Mouse (Mus musculus): ENCODE measurements at regions not wholly inside any gene's neighbourhood (a gene's known extent, or its start where the extent isn't known, plus 50 kb on each side); places are given as distances from the start of the nearest gene placed in this dataset.
"Not testable (repeated sequence)": the region's sequence is repeated elsewhere in the genome, so short reads cannot be mapped to it uniquely, and the experiment has no call there.

DNA sequence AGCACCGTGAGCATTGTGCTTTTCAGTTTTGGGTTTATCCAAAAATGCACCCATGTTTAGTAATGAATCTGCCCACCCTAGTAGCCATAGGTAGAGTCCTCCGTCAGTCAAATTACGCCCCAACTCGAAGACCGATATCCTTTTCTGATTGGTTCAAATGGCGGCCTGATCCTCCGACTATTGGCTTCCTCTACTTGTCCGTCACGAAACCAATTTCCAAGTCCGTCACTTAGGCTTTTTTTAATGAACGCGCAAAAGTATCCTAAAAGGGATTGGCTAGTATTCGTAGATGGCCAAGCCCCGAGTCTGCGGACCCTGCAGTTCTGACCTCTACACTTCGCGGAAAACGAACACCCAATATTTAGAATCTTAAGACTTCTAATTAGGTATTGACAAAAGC lies 417.5 kb upstream of the Pdcd1 start:
- H3K4me1 ChIP-seq (ENCODE audit: insufficient read depth, low read length); H3K27ac ChIP-seq (ENCODE audit: low read length); H3K9ac ChIP-seq (replicated peaks; ENCODE audit: low read length); H3K4me3 ChIP-seq (ENCODE audit: low read length); H3K27me3 ChIP-seq (ENCODE audit: insufficient read depth, low read length); H3K9me3 ChIP-seq (ENCODE audit: low read length); H3K36me3 ChIP-seq (ENCODE audit: insufficient read depth, low read length); H3K4me2 ChIP-seq (replicated peaks; ENCODE audit: low read depth, low read length): not testable (repeated sequence)
- peak; percentile 96 for ATAC-seq (ENCODE audit: low FRiP score, low TSS enrichment)
- 97% methylated on average over 18 of the region's 18 CpGs for WGBS

DNA sequence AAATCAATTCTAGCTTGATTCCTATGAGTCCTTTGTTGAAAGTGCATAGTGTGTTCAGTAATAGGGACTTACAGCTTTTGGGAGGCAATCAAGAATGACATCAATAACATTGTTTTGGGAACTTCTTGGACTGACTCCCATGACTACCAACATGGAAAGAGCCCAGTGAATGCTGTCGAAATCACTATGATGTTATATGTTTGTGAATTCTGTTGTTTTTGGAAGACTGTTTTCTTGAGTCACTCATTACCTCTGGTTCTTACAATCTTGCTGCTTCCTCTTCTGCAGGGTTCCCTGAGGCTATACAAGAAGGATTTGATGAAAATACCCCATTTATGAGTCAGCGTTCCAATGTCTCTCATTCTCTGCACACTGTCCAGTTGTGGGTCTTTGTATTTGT lies 371.4 kb upstream of the Pdcd1 start:
- H3K9ac ChIP-seq (replicated peaks; ENCODE audit: low read length), result no peak overlapping the region
- H3K36me3 ChIP-seq (ENCODE audit: insufficient read depth, low read length), result no peaks in the 10 kb centered on the region
- H3K9me3 ChIP-seq (ENCODE audit: low read length), result no peaks in the 10 kb centered on the region
- no peak for ATAC-seq (ENCODE audit: low FRiP score, low TSS enrichment)
- no peaks in the 10 kb centered on the region for H3K4me1 ChIP-seq (ENCODE audit: insufficient read depth, low read length)
- no peaks in the 10 kb centered on the region for H3K27me3 ChIP-seq (ENCODE audit: insufficient read depth, low read length)
- H3K4me3 ChIP-seq (ENCODE audit: low read length), result no peak overlapping the region
- WGBS, result 86% methylated on average over 2 of the region's 2 CpGs
- H3K27ac ChIP-seq (ENCODE audit: low read length), result no peak overlapping the region
- H3K4me2 ChIP-seq (replicated peaks; ENCODE audit: low read depth, low read length), result no peak overlapping the region

GRCm38 (mm10) chr1:94413043-94413442 lies 360.7 kb upstream of the Pdcd1 start:
- Histone ChIP-seq H3K27ac (ENCODE audit: low read length) (no peak overlapping the region), H3K4me2 (replicated peaks; ENCODE audit: low read depth, low read length) (no peak overlapping the region), H3K4me3 (ENCODE audit: low read length) (no peak overlapping the region), H3K36me3 (ENCODE audit: insufficient read depth, low read length) (no peaks in the 10 kb centered on the region), H3K9ac (replicated peaks; ENCODE audit: low read length) (no peak overlapping the region), H3K27me3 (ENCODE audit: insufficient read depth, low read length) (no peaks in the 10 kb centered on the region), H3K9me3 (ENCODE audit: low read length) (no peaks in the 10 kb centered on the region), H3K4me1 (ENCODE audit: insufficient read depth, low read length) (no peaks in the 10 kb centered on the region)
- no peak for ATAC-seq (ENCODE audit: low FRiP score, low TSS enrichment)
- WGBS, result 79% methylated on average over 9 of the region's 9 CpGs

- no peak overlapping the region for H3K9ac ChIP-seq (replicated peaks; ENCODE audit: low read length)
- no peak overlapping the region for H3K4me2 ChIP-seq (replicated peaks; ENCODE audit: low read depth, low read length)
- no peak overlapping the region for H3K27ac ChIP-seq (ENCODE audit: low read length)
- no peak overlapping the region for H3K4me3 ChIP-seq (ENCODE audit: low read length)
- 87% methylated on average over 1 of the region's 1 CpGs for WGBS
- H3K27me3 ChIP-seq (ENCODE audit: insufficient read depth, low read length), result no peaks in the 10 kb centered on the region
- H3K36me3 ChIP-seq (ENCODE audit: insufficient read depth, low read length), result no peaks in the 10 kb centered on the region
- no peaks in the 10 kb centered on the region for H3K4me1 ChIP-seq (ENCODE audit: insufficient read depth, low read length)
- no peak for ATAC-seq (ENCODE audit: low FRiP score, low TSS enrichment)
- no peaks in the 10 kb centered on the region for H3K9me3 ChIP-seq (ENCODE audit: low read length)
These were observed 314.3 kb upstream of the Pdcd1 start for GRCm38 (mm10) chr1:94366606-94367005.

GRCm38 (mm10) chr1:94356996-94357395 lies 304.6 kb upstream of the Pdcd1 start:
- H3K4me1 ChIP-seq (ENCODE audit: insufficient read depth, low read length), result no peaks in the 10 kb centered on the region
- H3K27ac ChIP-seq (ENCODE audit: low read length), result no peak overlapping the region
- H3K27me3 ChIP-seq (ENCODE audit: insufficient read depth, low read length), result no peaks in the 10 kb centered on the region
- H3K4me3 ChIP-seq (ENCODE audit: low read length), result no peak overlapping the region
- no peak for ATAC-seq (ENCODE audit: low FRiP score, low TSS enrichment)
- WGBS, result 78% methylated on average over 1 of the region's 1 CpGs
- H3K4me2 ChIP-seq (replicated peaks; ENCODE audit: low read depth, low read length), result no peak overlapping the region
- no peaks in the 10 kb centered on the region for H3K36me3 ChIP-seq (ENCODE audit: insufficient read depth, low read length)
- H3K9me3 ChIP-seq (ENCODE audit: low read length), result no peaks in the 10 kb centered on the region
- H3K9ac ChIP-seq (replicated peaks; ENCODE audit: low read length), result no peak overlapping the region

GRCm38 (mm10) chr1:94355873-94356272 lies 303.5 kb upstream of the Pdcd1 start:
- Histone ChIP-seq H3K4me1 (ENCODE audit: insufficient read depth, low read length) (no peaks in the 10 kb centered on the region), H3K9ac (replicated peaks; ENCODE audit: low read length) (no peak overlapping the region), H3K9me3 (ENCODE audit: low read length) (no peaks in the 10 kb centered on the region), H3K4me3 (ENCODE audit: low read length) (no peak overlapping the region), H3K36me3 (ENCODE audit: insufficient read depth, low read length) (no peaks in the 10 kb centered on the region), H3K4me2 (replicated peaks; ENCODE audit: low read depth, low read length) (no peak overlapping the region), H3K27ac (ENCODE audit: low read length) (no peak overlapping the region), H3K27me3 (ENCODE audit: insufficient read depth, low read length) (no peaks in the 10 kb centered on the region)
- WGBS, result 45% methylated on average over 3 of the region's 3 CpGs
- no peak for ATAC-seq (ENCODE audit: low FRiP score, low TSS enrichment)

GRCm38 (mm10) chr1:94342576-94342975 lies 290.2 kb upstream of the Pdcd1 start:
- no peak for ATAC-seq (ENCODE audit: low FRiP score, low TSS enrichment)
- H3K4me2 ChIP-seq (replicated peaks; ENCODE audit: low read depth, low read length), result no peak overlapping the region
- no peak overlapping the region for H3K9ac ChIP-seq (replicated peaks; ENCODE audit: low read length)
- WGBS, result 82% methylated on average over 2 of the region's 2 CpGs
- H3K4me1 ChIP-seq (ENCODE audit: insufficient read depth, low read length), result no peaks in the 10 kb centered on the region
- no peak overlapping the region for H3K27ac ChIP-seq (ENCODE audit: low read length)
- H3K9me3 ChIP-seq (ENCODE audit: low read length), result no peaks in the 10 kb centered on the region
- H3K27me3 ChIP-seq (ENCODE audit: insufficient read depth, low read length), result no peaks in the 10 kb centered on the region
- no peak overlapping the region for H3K4me3 ChIP-seq (ENCODE audit: low read length)
- no peaks in the 10 kb centered on the region for H3K36me3 ChIP-seq (ENCODE audit: insufficient read depth, low read length)

GRCm38 (mm10) chr1:94341237-94341636 lies 288.9 kb upstream of the Pdcd1 start:
- no peak overlapping the region for H3K4me2 ChIP-seq (replicated peaks; ENCODE audit: low read depth, low read length)
- no peak overlapping the region for H3K4me3 ChIP-seq (ENCODE audit: low read length)
- no peaks in the 10 kb centered on the region for H3K9me3 ChIP-seq (ENCODE audit: low read length)
- no peak overlapping the region for H3K27ac ChIP-seq (ENCODE audit: low read length)
- WGBS, result 81% methylated on average over 3 of the region's 3 CpGs
- no peaks in the 10 kb centered on the region for H3K36me3 ChIP-seq (ENCODE audit: insufficient read depth, low read length)
- H3K9ac ChIP-seq (replicated peaks; ENCODE audit: low read length), result no peak overlapping the region
- H3K27me3 ChIP-seq (ENCODE audit: insufficient read depth, low read length), result no peaks in the 10 kb centered on the region
- no peak for ATAC-seq (ENCODE audit: low FRiP score, low TSS enrichment)
- H3K4me1 ChIP-seq (ENCODE audit: insufficient read depth, low read length), result no peaks in the 10 kb centered on the region

DNA sequence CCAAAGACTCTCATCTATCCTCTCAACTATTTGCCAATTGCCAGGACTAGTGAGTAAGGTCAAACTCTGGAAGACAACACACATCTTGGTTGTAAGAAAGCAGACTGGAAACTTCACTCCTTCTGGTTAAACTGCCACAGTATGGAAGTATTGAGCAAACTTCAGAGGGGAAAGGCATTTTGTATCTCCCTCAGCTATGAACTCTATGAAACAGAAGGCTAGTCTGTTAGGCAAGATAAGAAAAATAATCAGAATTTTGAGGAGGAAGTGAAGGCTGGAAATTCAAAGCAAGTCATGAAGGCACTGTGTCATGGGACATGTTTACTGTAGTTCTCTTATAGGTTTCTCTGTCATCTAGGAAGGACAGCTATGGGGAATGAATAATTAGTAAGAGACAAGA lies 265.7 kb upstream of the Pdcd1 start:
- Histone ChIP-seq H3K27me3 (ENCODE audit: insufficient read depth, low read length) (no peaks in the 10 kb centered on the region), H3K4me3 (ENCODE audit: low read length) (no peak overlapping the region), H3K27ac (ENCODE audit: low read length) (no peak overlapping the region), H3K9me3 (ENCODE audit: low read length) (no peaks in the 10 kb centered on the region), H3K4me2 (replicated peaks; ENCODE audit: low read depth, low read length) (no peak overlapping the region), H3K4me1 (ENCODE audit: insufficient read depth, low read length) (no peaks in the 10 kb centered on the region), H3K36me3 (ENCODE audit: insufficient read depth, low read length) (no peaks in the 10 kb centered on the region), H3K9ac (replicated peaks; ENCODE audit: low read length) (no peak overlapping the region)
- ATAC-seq (ENCODE audit: low FRiP score, low TSS enrichment), result no peak

- no peak overlapping the region for H3K9ac ChIP-seq (replicated peaks; ENCODE audit: low read length)
- H3K4me2 ChIP-seq (replicated peaks; ENCODE audit: low read depth, low read length), result no peak overlapping the region
- no peak overlapping the region for H3K4me3 ChIP-seq (ENCODE audit: low read length)
- H3K27me3 ChIP-seq (ENCODE audit: insufficient read depth, low read length), result no peaks in the 10 kb centered on the region
- ATAC-seq (ENCODE audit: low FRiP score, low TSS enrichment), result no peak
- H3K9me3 ChIP-seq (ENCODE audit: low read length), result no peaks in the 10 kb centered on the region
- no peaks in the 10 kb centered on the region for H3K36me3 ChIP-seq (ENCODE audit: insufficient read depth, low read length)
- WGBS, result 72% methylated on average over 1 of the region's 1 CpGs
- H3K27ac ChIP-seq (ENCODE audit: low read length), result no peak overlapping the region
- no peaks in the 10 kb centered on the region for H3K4me1 ChIP-seq (ENCODE audit: insufficient read depth, low read length)
These were observed 246.0 kb upstream of the Pdcd1 start for GRCm38 (mm10) chr1:94298395-94298794.

DNA sequence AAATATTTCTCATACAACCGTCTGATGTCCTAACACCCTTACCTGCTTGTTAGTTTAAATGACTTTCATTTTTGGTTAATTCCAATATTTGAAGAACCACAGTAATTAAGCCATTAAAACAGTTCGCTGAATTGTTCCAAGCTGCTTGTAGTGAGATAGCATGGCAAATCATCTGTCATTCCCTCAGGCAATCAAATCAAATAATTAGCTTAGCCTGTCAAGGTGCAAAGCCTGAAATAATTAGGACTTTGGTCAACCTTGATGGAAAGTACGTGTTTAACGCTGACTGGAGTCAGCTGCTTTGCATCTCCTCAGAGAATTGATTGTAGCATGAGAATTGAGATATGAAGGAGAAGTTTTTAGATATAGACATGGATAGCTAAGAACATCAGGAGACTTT lies 220.2 kb upstream of the Pdcd1 start:
- Histone ChIP-seq H3K9ac (replicated peaks; ENCODE audit: low read length) (no peak overlapping the region), H3K36me3 (ENCODE audit: insufficient read depth, low read length) (no peaks in the 10 kb centered on the region), H3K4me2 (replicated peaks; ENCODE audit: low read depth, low read length) (no peak overlapping the region), H3K4me1 (ENCODE audit: insufficient read depth, low read length) (no peaks in the 10 kb centered on the region), H3K27me3 (ENCODE audit: insufficient read depth, low read length) (no peaks in the 10 kb centered on the region), H3K9me3 (ENCODE audit: low read length) (no peaks in the 10 kb centered on the region), H3K4me3 (ENCODE audit: low read length) (no peak overlapping the region), H3K27ac (ENCODE audit: low read length) (no peak overlapping the region)
- ATAC-seq (ENCODE audit: low FRiP score, low TSS enrichment), result no peak
- 70% methylated on average over 4 of the region's 4 CpGs for WGBS

All from kidney, embryonic 16.5 days (tissue).